Mouse (Mus musculus) midbrain, embryonic 13.5 days (tissue): ENCODE data around the gene Fam186b. TPM values are rescaled to one million over a fixed set of nuclear protein-coding genes. Genes with fewer than 3 reads are reported as not detected.

Experiments
- ATAC-seq: fragments of 200-750 bp; cut with Nextera tagmentation; 2 replicates; pipeline ENCODE4 v1.8.0; 2017; ENCODE audit warnings: mild to moderate bottlenecking, moderate TSS enrichment, moderate library complexity
- H3K27ac ChIP-seq: fragments of 300-500 bp; sonication (generic); 2 replicates; pipeline ENCODE4 v1.5.1; 2015; ENCODE audit warnings: inconsistent platforms, mild to moderate bottlenecking, moderate library complexity
- H3K27me3 ChIP-seq: fragments of 300-500 bp; sonication (generic); 2 replicates; pipeline ENCODE4 v1.6.1; 2015; ENCODE audit warnings: mild to moderate bottlenecking, inconsistent platforms
- H3K36me3 ChIP-seq: fragments of 300-500 bp; sonication (generic); 2 replicates; pipeline ENCODE4 v1.6.1; 2015; ENCODE audit warnings: mild to moderate bottlenecking, inconsistent platforms
- H3K4me1 ChIP-seq: fragments of 300-500 bp; sonication (generic); replicated peaks from 2 replicates; pipeline ENCODE4 v1.6.1; 2015; ENCODE audit warnings: inconsistent platforms
- H3K4me2 ChIP-seq: fragments of 300-500 bp; sonication (generic); replicated peaks from 2 replicates; pipeline ENCODE4 v1.6.1; 2015; ENCODE audit warnings: moderate library complexity, mild to moderate bottlenecking, inconsistent platforms
- H3K4me3 ChIP-seq: fragments of 300-500 bp; sonication (generic); replicated peaks from 2 replicates; pipeline ENCODE4 v1.5.1; 2015; ENCODE audit warnings: mild to moderate bottlenecking, inconsistent platforms
- H3K9ac ChIP-seq: fragments of 300-500 bp; sonication (generic); replicated peaks from 2 replicates; pipeline ENCODE4 v1.6.1; 2015; ENCODE audit warnings: mild to moderate bottlenecking, inconsistent platforms
- H3K9me3 ChIP-seq: fragments of 300-500 bp; sonication (generic); 2 replicates; pipeline ENCODE4 v1.6.1; 2016; ENCODE audit warnings: mild to moderate bottlenecking, inconsistent platforms
- WGBS: fragments of 180-500 bp; shearing (Covaris S2); methylation state at CpG from one replicate; pipeline ENCODE4 v1.1.7; 2015; 5-methylcytosine and 5-hydroxymethylcytosine counted together
- polyA plus RNA-seq: library from polyadenylated mRNA; unstranded; fragments of >200 nt; fragmentation: Nextera tagmentation; extraction: Ambion mirVana; gene quantifications from 2 replicates; pipeline ENCODE4 v1.2.1, GENCODE M21; 2015

Gene Fam186b
- polyA plus RNA-seq, 1 experiment from 2014 or later: 0.35 TPM

DNA sequence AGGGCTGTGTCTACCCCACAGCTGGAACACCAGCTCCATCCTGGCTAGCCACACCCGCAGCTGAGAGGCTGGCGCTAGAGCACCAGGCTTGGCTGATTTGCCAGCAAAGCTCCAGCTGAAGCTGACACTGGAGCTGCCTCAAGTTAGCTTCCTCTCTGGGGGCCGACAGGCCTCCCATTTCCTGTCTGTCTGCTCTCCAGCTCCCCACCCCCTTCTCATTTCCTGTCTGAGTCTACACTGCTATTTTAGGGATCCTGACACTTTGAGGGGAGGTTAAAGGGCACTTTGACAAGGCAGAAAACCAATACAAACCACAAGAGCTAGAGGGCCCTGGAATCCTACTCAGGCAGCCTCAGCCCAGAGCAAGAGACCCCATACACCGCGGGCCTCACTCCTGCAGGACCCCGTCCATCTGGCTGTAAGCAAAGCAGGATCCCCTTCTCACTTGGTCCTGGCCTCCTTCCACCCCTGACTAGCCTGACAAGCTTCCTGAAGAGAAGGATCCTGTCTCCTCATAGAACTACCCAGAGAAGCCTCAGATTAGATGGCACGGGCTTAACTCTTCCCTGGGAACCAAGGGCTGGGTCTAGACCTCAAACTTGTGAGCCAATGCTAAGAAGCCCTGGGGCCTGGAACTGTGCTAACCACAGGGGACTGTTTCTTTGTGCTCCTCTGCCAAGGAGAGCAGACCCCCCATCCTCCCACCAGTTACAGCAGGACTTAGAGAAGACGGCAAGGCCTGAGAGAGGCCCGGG, 37.4 kb upstream of the Fam186b start:
- Histone ChIP-seq H3K4me1 (no peaks in the 10 kb centered on the region; the same call in 1 of the 2 replicates), H3K4me3 (no peak overlapping the region), H3K27ac (peak overlapping the region; percentile 66; the same call in 1 of the 2 replicates), H3K27me3 (no peaks in the 10 kb centered on the region), H3K36me3 (peaks cover 16% of the 10 kb centered on the region), H3K9ac (no peak overlapping the region), H3K4me2 (no peak overlapping the region), H3K9me3 (no peaks in the 10 kb centered on the region)
- WGBS: 81% methylated on average over 9 of the region's 9 CpGs
- no peak for ATAC-seq

DNA sequence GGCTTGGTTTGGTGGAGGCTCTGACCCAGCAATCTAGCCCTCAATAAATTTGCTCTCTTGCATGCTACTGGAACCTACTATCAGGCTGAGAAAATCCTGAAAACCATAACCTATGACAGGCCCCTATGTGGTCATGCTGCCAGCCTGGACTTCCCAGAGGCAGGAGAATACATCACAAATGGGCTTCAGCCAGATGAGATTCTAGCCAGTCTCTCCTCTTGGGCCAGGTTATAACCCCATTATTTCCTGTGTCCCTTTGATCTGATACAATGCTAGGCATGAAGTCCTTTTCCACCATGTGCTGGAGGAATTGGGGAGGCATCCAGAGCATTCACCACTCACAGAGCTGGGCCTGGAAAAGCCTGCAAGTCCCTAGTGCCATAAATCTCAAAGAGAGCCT, 36.4 kb upstream of the Fam186b start:
- Histone ChIP-seq H3K27ac (no peak overlapping the region), H3K4me3 (no peak overlapping the region), H3K4me1 (no peaks in the 10 kb centered on the region; the same call in 1 of the 2 replicates), H3K9ac (no peak overlapping the region), H3K27me3 (no peaks in the 10 kb centered on the region), H3K4me2 (no peak overlapping the region), H3K9me3 (no peaks in the 10 kb centered on the region), H3K36me3 (peaks cover 26% of the 10 kb centered on the region)
- ATAC-seq: no peak

DNA sequence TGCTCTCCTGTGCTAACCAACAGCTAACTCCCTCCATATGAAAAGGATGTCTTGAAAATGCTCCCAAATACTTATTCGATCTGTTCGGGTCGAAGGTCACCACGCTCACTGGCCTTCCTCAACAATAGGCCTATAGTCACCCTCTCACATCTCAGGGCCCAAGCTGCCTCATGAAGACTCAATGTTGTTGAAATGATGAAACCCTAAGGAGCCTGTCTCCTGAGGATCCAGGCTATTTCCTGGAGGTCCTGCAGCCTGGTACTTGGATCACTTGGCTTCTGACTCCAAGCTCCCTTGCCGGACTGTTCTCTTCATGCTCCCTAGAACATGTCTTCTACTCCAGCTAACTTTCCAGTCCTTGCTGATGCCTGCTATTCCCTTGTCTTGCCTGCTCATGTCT, 35.7 kb upstream of the Fam186b start:
- H3K9me3 ChIP-seq: no peaks in the 10 kb centered on the region
- H3K9ac ChIP-seq: no peak overlapping the region
- WGBS: 59% methylated on average over 5 of the region's 5 CpGs
- H3K27me3 ChIP-seq: no peaks in the 10 kb centered on the region
- no peak overlapping the region for H3K4me2 ChIP-seq
- H3K36me3 ChIP-seq: peaks cover 31% of the 10 kb centered on the region
- no peaks in the 10 kb centered on the region; the same call in 1 of the 2 replicates for H3K4me1 ChIP-seq
- no peak overlapping the region for H3K4me3 ChIP-seq
- ATAC-seq: no peak
- no peak overlapping the region for H3K27ac ChIP-seq

DNA sequence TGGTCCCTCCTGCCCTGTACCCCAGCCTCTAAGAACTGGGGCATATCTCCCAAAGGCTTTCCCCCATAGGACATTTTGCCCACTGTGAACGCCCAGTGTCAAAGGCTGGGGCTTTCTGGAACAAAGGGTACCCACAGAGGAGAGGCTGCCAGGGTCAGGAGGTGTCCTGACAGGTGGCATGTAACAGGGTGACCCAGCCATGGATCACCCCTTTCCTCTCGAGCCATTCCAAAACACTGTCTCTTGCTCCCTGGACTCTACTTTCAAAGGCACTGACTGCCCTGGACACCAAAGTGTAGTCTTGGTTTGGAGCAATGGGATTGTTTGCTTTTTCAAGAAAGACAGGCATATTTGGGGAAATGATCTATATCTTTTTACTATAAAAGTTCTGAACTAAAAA, 34.6 kb upstream of the Fam186b start:
- no peaks in the 10 kb centered on the region for H3K27me3 ChIP-seq
- 67% methylated on average over 2 of the region's 2 CpGs for WGBS
- no peak for ATAC-seq
- peaks cover 37% of the 10 kb centered on the region for H3K36me3 ChIP-seq
- no peak overlapping the region for H3K4me3 ChIP-seq
- H3K4me2 ChIP-seq: no peak overlapping the region
- no peak overlapping the region for H3K27ac ChIP-seq
- no peaks in the 10 kb centered on the region for H3K9me3 ChIP-seq
- no peaks in the 10 kb centered on the region; the same call in 1 of the 2 replicates for H3K4me1 ChIP-seq
- no peak overlapping the region for H3K9ac ChIP-seq

DNA sequence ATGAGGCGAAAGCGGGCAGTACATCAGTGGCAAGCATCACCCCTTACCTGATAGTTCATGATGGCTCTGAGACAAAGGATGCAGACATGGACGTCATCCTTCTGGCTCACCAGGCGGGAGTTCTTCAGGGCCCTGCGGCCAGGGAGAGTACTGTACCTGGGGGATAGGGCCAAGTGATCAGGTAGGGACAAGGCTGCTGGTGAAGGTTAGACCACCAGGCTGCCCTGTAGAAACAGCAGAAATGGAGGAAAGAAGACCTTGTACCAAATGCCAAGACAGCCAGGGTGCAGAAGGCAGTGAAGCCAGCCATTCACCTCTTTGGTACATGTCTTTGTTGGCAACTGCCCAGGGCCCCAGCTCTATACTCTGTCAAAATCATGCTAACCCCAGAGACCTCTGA, 32.3 kb upstream of the Fam186b start:
- H3K27ac ChIP-seq: no peak overlapping the region
- H3K9me3 ChIP-seq: no peaks in the 10 kb centered on the region
- ATAC-seq: no peak
- H3K27me3 ChIP-seq: no peaks in the 10 kb centered on the region
- WGBS: 96% methylated on average over 5 of the region's 5 CpGs
- H3K4me3 ChIP-seq: no peak overlapping the region
- H3K36me3 ChIP-seq: peaks cover 51% of the 10 kb centered on the region
- no peaks in the 10 kb centered on the region for H3K4me1 ChIP-seq
- H3K4me2 ChIP-seq: no peak overlapping the region
- no peak overlapping the region for H3K9ac ChIP-seq

DNA sequence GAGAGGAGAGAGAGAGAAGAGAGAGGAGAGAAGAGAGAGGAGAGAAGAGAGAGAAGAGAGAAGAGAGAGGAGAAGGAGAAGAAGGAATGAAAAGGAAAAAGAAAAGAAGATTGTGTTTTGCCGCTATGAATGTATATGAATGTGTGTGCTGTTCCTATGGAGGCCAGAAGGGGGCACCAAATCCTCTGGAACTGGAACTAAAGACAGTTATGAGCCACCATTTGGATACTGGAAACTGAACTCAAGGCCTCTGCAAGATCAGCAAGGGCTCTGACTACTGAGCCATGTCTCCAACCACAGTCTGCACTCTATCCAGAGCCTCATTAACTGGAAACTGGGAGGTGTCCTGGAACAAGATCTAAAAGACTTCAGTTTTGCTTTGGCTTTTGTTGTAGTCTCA, 31.3 kb upstream of the Fam186b start:
- ATAC-seq: no peak
- H3K27ac ChIP-seq: no peak overlapping the region
- H3K27me3 ChIP-seq: no peaks in the 10 kb centered on the region
- no peaks in the 10 kb centered on the region for H3K4me1 ChIP-seq
- WGBS: 85% methylated on average over 1 of the region's 1 CpGs
- H3K36me3 ChIP-seq: peaks cover 62% of the 10 kb centered on the region
- H3K4me3 ChIP-seq: no peak overlapping the region
- H3K4me2 ChIP-seq: no peak overlapping the region
- no peaks in the 10 kb centered on the region for H3K9me3 ChIP-seq
- H3K9ac ChIP-seq: no peak overlapping the region

DNA sequence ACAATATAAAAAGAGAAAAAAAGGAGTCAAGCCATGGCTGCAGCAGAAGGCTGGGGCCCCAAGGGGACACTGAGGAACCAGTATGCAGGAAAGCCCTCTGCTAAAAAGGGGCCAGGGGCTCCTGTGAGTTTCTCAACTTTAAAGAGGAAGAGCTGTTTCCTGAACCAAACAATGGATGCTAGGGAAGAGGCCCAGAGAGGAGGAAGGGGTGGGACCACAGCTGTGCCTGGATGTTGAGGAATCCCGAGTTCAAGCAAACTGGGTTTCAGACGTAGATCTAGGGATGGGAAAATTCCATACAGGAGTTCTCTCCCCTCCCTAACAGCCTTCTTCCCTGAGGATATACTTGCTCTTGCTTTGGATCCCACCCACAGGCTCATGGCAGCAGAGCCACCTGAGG, 30.7 kb upstream of the Fam186b start:
- no peaks in the 10 kb centered on the region for H3K27me3 ChIP-seq
- H3K36me3 ChIP-seq: peaks cover 67% of the 10 kb centered on the region
- no peaks in the 10 kb centered on the region for H3K9me3 ChIP-seq
- no peak for ATAC-seq
- no peak overlapping the region for H3K4me3 ChIP-seq
- H3K27ac ChIP-seq: no peak overlapping the region
- no peak overlapping the region for H3K9ac ChIP-seq
- no peak overlapping the region for H3K4me2 ChIP-seq
- H3K4me1 ChIP-seq: no peaks in the 10 kb centered on the region
- 65% methylated on average over 2 of the region's 2 CpGs for WGBS

DNA sequence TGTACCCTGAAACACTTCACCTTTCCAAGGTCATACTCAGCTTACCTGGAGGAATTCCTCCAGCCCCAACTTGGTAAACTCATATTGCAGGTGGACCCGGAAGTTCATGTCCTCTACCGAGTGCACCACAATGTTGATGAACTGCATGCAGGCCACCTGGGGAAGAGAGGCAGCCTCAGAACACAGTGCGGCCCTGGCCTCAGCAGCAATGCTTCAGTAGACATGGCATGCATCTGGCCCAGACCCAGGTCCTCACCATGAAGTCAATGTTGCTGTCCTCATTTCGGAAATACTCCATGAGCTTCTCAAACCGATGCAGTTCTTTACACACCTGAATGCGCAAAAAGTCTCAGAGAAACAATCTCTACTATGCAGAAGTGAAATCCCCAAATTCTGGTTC, 29.9 kb upstream of the Fam186b start:
- Histone ChIP-seq H3K9ac (no peak overlapping the region), H3K36me3 (peaks cover 75% of the 10 kb centered on the region), H3K9me3 (no peaks in the 10 kb centered on the region), H3K27ac (no peak overlapping the region), H3K4me1 (no peaks in the 10 kb centered on the region), H3K27me3 (no peaks in the 10 kb centered on the region), H3K4me2 (no peak overlapping the region), H3K4me3 (no peak overlapping the region)
- ATAC-seq: no peak
- 92% methylated on average over 6 of the region's 6 CpGs for WGBS

DNA sequence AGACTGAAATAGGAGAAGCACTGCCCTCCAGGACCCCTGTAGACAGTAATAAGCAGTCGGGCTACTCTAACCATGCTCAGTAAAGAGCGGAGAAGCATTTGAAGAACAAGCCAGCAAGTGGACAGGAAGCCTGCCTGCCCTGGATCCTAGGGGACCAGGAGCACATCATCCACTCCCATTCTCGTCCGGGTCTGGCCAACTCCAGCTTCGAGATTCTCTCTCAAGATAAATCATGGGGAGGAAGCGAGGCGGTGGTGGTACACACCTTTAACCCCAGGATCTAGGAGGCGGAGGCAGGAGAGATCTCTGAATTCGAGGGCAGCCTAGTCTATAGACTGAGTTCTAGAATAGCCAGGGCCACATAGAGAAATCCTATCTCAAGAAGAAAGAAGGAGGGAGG, 28.5 kb upstream of the Fam186b start:
- Histone ChIP-seq H3K9ac (no peak overlapping the region), H3K4me1 (no peaks in the 10 kb centered on the region), H3K27me3 (no peaks in the 10 kb centered on the region), H3K27ac (no peak overlapping the region), H3K9me3 (no peaks in the 10 kb centered on the region), H3K4me2 (no peak overlapping the region), H3K36me3 (peaks cover 87% of the 10 kb centered on the region), H3K4me3 (no peak overlapping the region)
- no peak for ATAC-seq
- WGBS: 91% methylated on average over 9 of the region's 9 CpGs

DNA sequence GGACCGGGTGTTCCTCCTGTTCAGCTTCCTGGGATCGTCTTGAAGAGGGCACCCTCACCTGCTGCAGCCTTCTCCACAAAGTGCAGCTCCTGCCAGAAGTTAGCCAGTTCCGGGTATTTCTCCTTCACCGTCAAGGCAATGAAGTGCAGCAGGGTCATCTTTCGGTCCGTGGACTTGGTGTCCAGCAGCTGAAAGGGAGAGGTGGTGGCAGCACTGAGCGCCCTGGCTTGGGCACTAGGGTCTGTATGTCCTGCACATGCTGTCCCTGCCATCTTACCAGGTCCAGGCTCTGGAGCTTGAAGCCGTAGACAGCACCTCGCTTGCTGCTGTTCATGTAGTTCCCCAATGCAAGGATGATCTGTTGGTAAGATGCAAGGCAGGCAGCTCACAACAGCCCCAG, 25.3 kb upstream of the Fam186b start:
- ATAC-seq: no peak
- Histone ChIP-seq H3K4me2 (no peak overlapping the region), H3K36me3 (peaks cover 92% of the 10 kb centered on the region), H3K4me1 (no peaks in the 10 kb centered on the region), H3K27ac (peak overlapping the region; percentile 25; the same call in 1 of the 2 replicates), H3K27me3 (no peaks in the 10 kb centered on the region), H3K9me3 (no peaks in the 10 kb centered on the region), H3K4me3 (no peak overlapping the region), H3K9ac (no peak overlapping the region)
- 90% methylated on average over 9 of the region's 9 CpGs for WGBS

DNA sequence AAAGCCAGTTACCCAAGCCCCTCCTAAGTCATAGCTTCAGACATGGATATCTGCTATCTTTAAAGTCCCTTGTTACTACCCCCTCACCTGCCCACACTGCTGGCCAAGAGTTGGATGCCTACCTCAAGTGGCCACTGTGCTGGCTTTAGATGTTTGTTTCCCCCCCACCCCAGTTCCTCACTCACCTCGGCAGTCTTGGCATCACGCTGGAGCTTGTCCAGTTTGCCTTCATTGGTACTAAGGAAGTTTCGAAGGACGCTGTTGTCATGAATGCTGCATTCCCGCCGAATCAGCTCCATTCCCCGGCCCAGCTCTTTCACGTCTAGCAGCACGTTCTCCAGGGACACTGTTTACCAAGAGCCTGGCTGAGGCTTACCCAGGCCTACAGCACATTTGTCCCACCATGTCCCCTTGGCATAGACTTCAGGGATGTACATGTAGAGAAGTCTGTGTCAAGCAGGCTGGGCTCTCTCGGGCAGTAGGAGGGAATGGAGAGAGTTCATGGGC, 24.5 kb upstream of the Fam186b start:
- Histone ChIP-seq H3K4me3 (no peak overlapping the region), H3K27me3 (no peaks in the 10 kb centered on the region), H3K4me1 (no peaks in the 10 kb centered on the region), H3K4me2 (no peak overlapping the region), H3K9me3 (no peaks in the 10 kb centered on the region), H3K9ac (no peak overlapping the region), H3K27ac (no peak overlapping the region), H3K36me3 (peaks cover 93% of the 10 kb centered on the region)
- WGBS: 82% methylated on average over 10 of the region's 10 CpGs
- no peak for ATAC-seq

DNA sequence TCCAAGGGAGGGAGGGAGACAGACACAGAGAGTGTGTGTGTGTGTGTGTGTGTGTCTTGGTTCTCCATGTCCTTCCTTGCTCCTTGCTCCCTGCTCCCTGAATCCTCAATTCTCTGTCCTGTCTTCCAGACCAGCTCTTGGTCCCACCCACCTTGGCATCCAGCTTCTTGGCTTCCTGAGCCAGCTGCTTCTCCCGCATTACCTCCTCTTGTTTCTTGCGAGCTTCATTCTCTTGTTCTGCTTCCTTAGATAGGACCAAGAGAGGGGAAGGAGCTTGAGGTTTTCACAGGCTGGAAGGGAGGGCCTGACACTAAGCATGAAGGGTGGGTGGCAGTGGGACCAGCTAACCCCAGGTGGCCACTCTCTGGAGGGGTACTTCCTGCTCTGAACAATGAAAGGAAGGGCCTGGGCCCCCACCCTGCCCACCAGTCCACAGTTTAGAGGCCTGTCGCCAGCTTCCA, 23.8 kb upstream of the Fam186b start:
- Histone ChIP-seq H3K27ac (no peak overlapping the region), H3K36me3 (peaks cover 93% of the 10 kb centered on the region)

More for the DNA sequence above, 23.8 kb upstream of the Fam186b start:
- H3K4me1 ChIP-seq: no peaks in the 10 kb centered on the region
- no peaks in the 10 kb centered on the region for H3K9me3 ChIP-seq
- no peak overlapping the region for H3K9ac ChIP-seq
- H3K4me2 ChIP-seq: no peak overlapping the region
- WGBS: 80% methylated on average over 3 of the region's 3 CpGs
- H3K27me3 ChIP-seq: no peaks in the 10 kb centered on the region
- no peak for ATAC-seq
- H3K4me3 ChIP-seq: no peak overlapping the region
